Mouse (Mus musculus): ENCODE data around the gene Ccdc54. TPM values are rescaled to one million over a fixed set of nuclear protein-coding genes. Genes with fewer than 3 reads are reported as not detected.

Gene Ccdc54
- not detected for total RNA-seq (2023)

GRCm38 (mm10) chr16:50591054-50591453 lies at the start of gene Ccdc54:
Gene Ccdc54 (minus strand): TSS chr16:50591154.

Other genes with a start within 250 kb of the Ccdc54 start
- gene Bbx, start 158.8 kb downstream of the Ccdc54 start, total RNA-seq (2023) = 46.3 TPM

Measured in CD4-positive naive resting alpha-beta T cell, adult 76 days (primary cell).